Mouse (Mus musculus) c-Kit-negative CD71-positive TER-119-positive erythroid progenitor cells, embryonic 14.5 days (primary cell): ENCODE data around the gene Fstl1.

Experiments
- DNase-seq: peaks from one replicate; pipeline ENCODE4 v3.0.0-alpha.2; 2013; ENCODE audit warnings: low read depth, low spot score

Fstl1 gene

GRCm38 (mm10) chr16:37868506-37869469 lies 92.1 kb downstream of the Fstl1 start:
- peak; percentile 5 for DNase-seq

GRCm38 (mm10) chr16:37869470-37870231 lies 93.0 kb downstream of the Fstl1 start:
- DNase-seq, result no peak

- DNase-seq, result no peak
Observed at GRCm38 (mm10) chr16:37871112-37871715, 94.5 kb downstream of the Fstl1 start.

GRCm38 (mm10) chr16:37874501-37875235 lies 98.0 kb downstream of the Fstl1 start:
- no peak for DNase-seq

GRCm38 (mm10) chr16:37877406-37877805 lies 100.7 kb downstream of the Fstl1 start:
- DNase-seq, result no peak

- DNase-seq, result no peak
Observed at GRCm38 (mm10) chr16:37878951-37879505, 102.4 kb downstream of the Fstl1 start.

- no peak for DNase-seq
Observed at GRCm38 (mm10) chr16:37879750-37880419, 103.2 kb downstream of the Fstl1 start.

GRCm38 (mm10) chr16:37881168-37881567 lies 104.5 kb downstream of the Fstl1 start:
- no peak for DNase-seq
